Mouse (Mus musculus): ENCODE measurements around the gene Mllt3. TPM values are rescaled to one million over a fixed set of nuclear protein-coding genes. Genes with fewer than 3 reads are reported as not detected.

Mllt3 gene
- total and polyA plus RNA-seq, 3 experiments: 15.4 to 75.3 TPM; not detected in 1

DNA sequence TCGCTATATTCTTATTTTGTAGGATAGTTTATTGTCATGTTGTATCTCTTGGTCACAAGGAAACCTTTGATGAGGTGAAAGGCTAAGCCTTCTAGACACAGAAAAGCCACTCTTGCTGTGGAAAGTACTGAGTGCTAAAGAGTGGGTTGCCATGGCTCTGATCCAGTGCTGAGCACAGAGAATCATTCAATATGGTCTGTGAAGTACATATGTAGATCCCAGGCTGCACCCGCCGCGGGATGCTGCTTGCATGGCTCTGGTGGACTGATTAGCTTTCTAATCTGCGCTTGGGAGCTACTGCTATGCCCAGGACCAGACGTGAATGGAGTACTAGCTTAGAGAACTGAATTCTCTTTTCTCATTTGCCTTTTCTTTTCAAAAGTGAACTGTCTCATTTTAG lies 154.5 kb downstream of the Mllt3 start:
- no peaks in the 10 kb centered on the region for H3K79me2 ChIP-seq (ENCODE audit: control insufficient read depth, insufficient read depth, low read length, poor library complexity)
- H3K36me3 ChIP-seq (ENCODE audit: control insufficient read depth in 1 of 2, insufficient read depth in 2 of 2, low read length in 2 of 2): no peaks in the 10 kb centered on the region
- no peaks in the 10 kb centered on the region for H3K27me3 ChIP-seq (ENCODE audit: control insufficient read depth in 1 of 2, insufficient read depth in 2 of 2, low read length in 2 of 2)
- no peak for DNase-seq (ENCODE audit: low read depth, low spot score)
- H3K4me1 ChIP-seq (ENCODE audit: control insufficient read depth in 1 of 2, insufficient read depth in 2 of 2, low read length in 2 of 2): no peaks in the 10 kb centered on the region
- TF ChIP-seq USF2 (IDR thresholded peaks at IDR 0.05; ENCODE audit: borderline replicate concordance in 1 of 2, insufficient read depth in 1 of 2, low read depth in 1 of 2, low read length in 2 of 2) (no peak), CTCF (IDR thresholded peaks at IDR 0.05 in 2 of 3, conservative IDR thresholded peaks at IDR 0.05 in 1 of 3; ENCODE audit: control insufficient read depth in 1 of 3, insufficient read depth in 1 of 3, low read depth in 2 of 3, low read length in 3 of 3, poor library complexity in 1 of 3, severe bottlenecking in 1 of 3) (no peak), MAX (IDR thresholded peaks at IDR 0.05; ENCODE audit: low read length) (no peak), POLR2AphosphoS5 (IDR thresholded peaks at IDR 0.05; ENCODE audit: borderline replicate concordance, low read depth, low read length) (no peak), GATA1 (IDR thresholded peaks at IDR 0.05; ENCODE audit: low read depth, low read length) (no peak), ETS1 (IDR thresholded peaks at IDR 0.05; ENCODE audit: low read depth, low read length) (no peak)
- no peak overlapping the region for H3K27ac ChIP-seq (ENCODE audit: control insufficient read depth, low read depth, low read length)
- H3K9me3 ChIP-seq (replicated peaks; ENCODE audit: insufficient read depth, low read length): no peaks in the 10 kb centered on the region
- no peak overlapping the region for H3K9ac ChIP-seq (ENCODE audit: control insufficient read depth, low read depth, low read length, poor library complexity, severe bottlenecking)
- no peak overlapping the region for H3K4me3 ChIP-seq (ENCODE audit: control insufficient read depth in 1 of 2, insufficient read depth in 1 of 2, low read depth in 2 of 2, low read length in 2 of 2)

DNA sequence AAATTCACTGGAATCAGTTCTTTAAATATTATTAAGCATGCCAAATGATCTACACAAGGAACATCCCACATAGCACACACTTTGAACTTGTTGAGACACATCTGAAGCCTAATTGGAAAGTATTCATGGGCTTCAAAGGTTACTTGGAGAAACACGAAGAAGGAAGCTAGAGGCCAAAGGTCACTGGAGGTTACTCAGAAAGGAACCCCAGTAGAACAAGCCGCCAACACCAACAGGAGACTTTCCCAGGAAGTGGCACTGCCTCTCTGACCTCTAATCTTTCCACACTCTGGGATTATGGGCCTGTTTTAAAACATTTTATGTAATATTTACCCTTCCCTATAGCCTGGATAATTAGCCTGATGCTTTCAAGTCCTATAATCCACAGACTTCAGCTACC lies 162.6 kb downstream of the Mllt3 start:
- no peak overlapping the region for H3K4me3 ChIP-seq (ENCODE audit: control insufficient read depth in 1 of 2, insufficient read depth in 1 of 2, low read depth in 2 of 2, low read length in 2 of 2)
- no peaks in the 10 kb centered on the region for H3K36me3 ChIP-seq (ENCODE audit: control insufficient read depth in 1 of 2, insufficient read depth in 2 of 2, low read length in 2 of 2)
- TF ChIP-seq TCF12 (IDR thresholded peaks at IDR 0.05; ENCODE audit: low read depth, low read length) (no peak), POLR2A (IDR thresholded peaks at IDR 0.05; ENCODE audit: control insufficient read depth in 1 of 2, insufficient read depth in 1 of 2, low read depth in 1 of 2, low read length in 2 of 2, poor library complexity in 1 of 2) (no peak), MAZ (IDR thresholded peaks at IDR 0.05; ENCODE audit: low read depth, low read length) (no peak), GABPA (IDR thresholded peaks at IDR 0.05; ENCODE audit: low read depth, low read length) (no peak), MAFK (IDR thresholded peaks at IDR 0.05; ENCODE audit: borderline replicate concordance, low read depth, low read length) (no peak), KAT2A (conservative IDR thresholded peaks at IDR 0.05; ENCODE audit: low read depth, low read length) (no peak), TBP (IDR thresholded peaks at IDR 0.05; ENCODE audit: low read depth, low read length) (no peak), EP300 (IDR thresholded peaks at IDR 0.05; ENCODE audit: low read depth in 1 of 2, low read length in 2 of 2) (no peak), UBTF (IDR thresholded peaks at IDR 0.05; ENCODE audit: borderline replicate concordance, insufficient read depth, low read depth, low read length) (no peak), RAD21 (IDR thresholded peaks at IDR 0.05; ENCODE audit: low read depth, low read length) (no peak)
- DNase-seq (ENCODE audit: low read depth, low spot score): no peak
- no peaks in the 10 kb centered on the region for H3K27me3 ChIP-seq (ENCODE audit: control insufficient read depth in 1 of 2, insufficient read depth in 2 of 2, low read length in 2 of 2)
- no peak overlapping the region for H3K27ac ChIP-seq (ENCODE audit: control insufficient read depth, low read depth, low read length)
- H3K9ac ChIP-seq (ENCODE audit: control insufficient read depth, low read depth, low read length, poor library complexity, severe bottlenecking): no peak overlapping the region
- no peaks in the 10 kb centered on the region for H3K9me3 ChIP-seq (replicated peaks; ENCODE audit: insufficient read depth, low read length)
- H3K4me1 ChIP-seq (ENCODE audit: control insufficient read depth in 1 of 2, insufficient read depth in 2 of 2, low read length in 2 of 2): no peaks in the 10 kb centered on the region
- no peaks in the 10 kb centered on the region for H3K79me2 ChIP-seq (ENCODE audit: control insufficient read depth, insufficient read depth, low read length, poor library complexity)

Measured in MEL (cell line).